Mouse (Mus musculus) heart, embryonic 11.5 days (tissue): Measurements from ENCODE around the gene Lbhd1. TPM values are rescaled to one million over a fixed set of nuclear protein-coding genes. Genes with fewer than 3 reads are reported as not detected.
A peak's percentile ranks its signal among the peaks of the same experiment; 100 is the strongest.
"Not testable (repeated sequence)": the region's sequence is repeated elsewhere in the genome, so short reads cannot be mapped to it uniquely, and the experiment has no call there.

ENCODE experiments used
- ATAC-seq: fragments of 200-750 bp; cut with Nextera tagmentation; replicated peaks from 2 replicates; pipeline ENCODE4 v1.8.0; 2017; ENCODE audit warnings: moderate library complexity; ENCODE audit not compliant: insufficient number of reproducible peaks, low FRiP score, low TSS enrichment
- H3K27ac ChIP-seq: fragments of 300-500 bp; sonication (generic); 2 replicates; pipeline ENCODE4 v1.5.1; 2014; ENCODE audit warnings: mild to moderate bottlenecking, low read depth, low read length
- H3K27me3 ChIP-seq: fragments of 300-500 bp; sonication (generic); 2 replicates; pipeline ENCODE4 v1.6.1; 2014; ENCODE audit warnings: mild to moderate bottlenecking, low read length, mixed read lengths; ENCODE audit not compliant: control insufficient read depth, insufficient read depth
- H3K36me3 ChIP-seq: fragments of 300-500 bp; sonication (generic); 2 replicates; pipeline ENCODE4 v1.6.1; 2014; ENCODE audit warnings: mild to moderate bottlenecking, low read length, moderate library complexity, mixed read lengths; ENCODE audit not compliant: control insufficient read depth, insufficient read depth
- H3K4me1 ChIP-seq: fragments of 300-500 bp; sonication (generic); 2 replicates; pipeline ENCODE4 v1.6.1; 2014; ENCODE audit warnings: low read length; ENCODE audit not compliant: control insufficient read depth, insufficient read depth
- H3K4me2 ChIP-seq: fragments of 300-500 bp; sonication (generic); 2 replicates; pipeline ENCODE4 v1.6.1; 2014; ENCODE audit warnings: mild to moderate bottlenecking, moderate library complexity
- H3K4me3 ChIP-seq: fragments of 300-500 bp; sonication (generic); 2 replicates; pipeline ENCODE4 v1.5.1; 2014; ENCODE audit warnings: low read depth, low read length
- H3K9ac ChIP-seq: fragments of 300-500 bp; sonication (generic); 2 replicates; pipeline ENCODE4 v1.6.1; 2014; ENCODE audit warnings: mild to moderate bottlenecking, low read depth, low read length, moderate library complexity
- H3K9me3 ChIP-seq: fragments of 300-500 bp; sonication (generic); replicated peaks from 2 replicates; pipeline ENCODE4 v1.6.1; 2016; ENCODE audit warnings: low read length; ENCODE audit not compliant: control insufficient read depth
- WGBS: fragments of 180-500 bp; shearing (Covaris S2); extraction: QIAGEN DNeasy Blood & Tissue Kit; methylation state at CpG from one replicate; pipeline ENCODE4 v1.1.7; 2014; ENCODE audit not compliant: insufficient replicate concordance; 5-methylcytosine and 5-hydroxymethylcytosine counted together
- polyA plus RNA-seq: library from polyadenylated mRNA; unstranded; fragments of >200 nt; fragmentation: Nextera tagmentation; extraction: Ambion mirVana; gene quantifications from 2 replicates; pipeline ENCODE4 v1.2.1, GENCODE M21; 2014

Gene Lbhd1
- polyA plus RNA-seq, 1 experiment from 2014 or later = 72.4 TPM

GRCm38 (mm10) chr19:8881034-8881392 is 2.5 kb upstream of the Lbhd1 start:
- peaks cover 7% of the 10 kb centered on the region; the same call in 1 of the 2 replicates for H3K4me1 ChIP-seq
- peak overlapping the region; percentile 70 for H3K4me3 ChIP-seq
- H3K27ac ChIP-seq = no peak overlapping the region
- H3K27me3 ChIP-seq = no peaks in the 10 kb centered on the region
- no peak for ATAC-seq
- H3K9me3 ChIP-seq = no peaks in the 10 kb centered on the region
- H3K36me3 ChIP-seq = 0 out of 2 replicates have a peak, but pooled peaks cover 2% of the 10 kb centered on the region
- peak overlapping the region; percentile 82; the same call in 1 of the 2 replicates for H3K9ac ChIP-seq
- H3K4me2 ChIP-seq = peak overlapping the region; percentile 73
- WGBS = 24% methylated on average over 3 of the region's 3 CpGs

- H3K36me3 ChIP-seq = 0 out of 2 replicates have a peak, but pooled peaks cover 2% of the 10 kb centered on the region
- WGBS = 64% methylated on average over 1 of the region's 1 CpGs
- peak overlapping the region; percentile 87; the same call in 1 of the 2 replicates for H3K4me2 ChIP-seq
- no peaks in the 10 kb centered on the region for H3K27me3 ChIP-seq
- H3K9me3 ChIP-seq = no peaks in the 10 kb centered on the region
- ATAC-seq = no peak
- H3K27ac ChIP-seq = peak overlapping the region; percentile 84; the same call in 1 of the 2 replicates
- H3K9ac ChIP-seq = peak overlapping the region; percentile 88; the same call in 1 of the 2 replicates
- H3K4me3 ChIP-seq = no peak overlapping the region
- H3K4me1 ChIP-seq = 0 out of 2 replicates have a peak, but pooled peaks cover 6% of the 10 kb centered on the region
Measured at GRCm38 (mm10) chr19:8886916-8887584, 3.5 kb downstream of the Lbhd1 start.

GRCm38 (mm10) chr19:8887585-8888463 is 4.3 kb downstream of the Lbhd1 start:
- H3K27me3 ChIP-seq = no peaks in the 10 kb centered on the region
- peak overlapping the region; percentile 75 for H3K4me3 ChIP-seq
- 17% methylated on average over 19 of the region's 19 CpGs for WGBS
- peak overlapping the region; percentile 88 for H3K9ac ChIP-seq
- H3K4me2 ChIP-seq = peak overlapping the region; percentile 87
- H3K9me3 ChIP-seq = no peaks in the 10 kb centered on the region
- H3K4me1 ChIP-seq = 0 out of 2 replicates have a peak, but pooled peaks cover 6% of the 10 kb centered on the region
- H3K36me3 ChIP-seq = 0 out of 2 replicates have a peak, but pooled peaks cover 2% of the 10 kb centered on the region
- no peak for ATAC-seq
- H3K27ac ChIP-seq = peak overlapping the region; percentile 84

GRCm38 (mm10) chr19:8888511-8889385 is 5.2 kb downstream of the Lbhd1 start, which contains the start of the genes 1810009A15Rik and Gm49416:
1810009A15Rik (plus strand) TSS chr19:8888853.
Gm49416 (plus strand) TSS chr19:8888926.
- peak; percentile 91 for ATAC-seq
- under 1% methylated on average over 58 of the region's 58 CpGs for WGBS

GRCm38 (mm10) chr19:8892829-8893766 is 9.6 kb downstream of the Lbhd1 start, which contains the start of gene Ints5:
Ints5 (plus strand) TSS chr19:8893005.
- ATAC-seq = peak; percentile 60; the same call in 1 of the 2 replicates
- Histone ChIP-seq H3K4me1 (peaks cover 11% of the 10 kb centered on the region), H3K9me3 (no peaks in the 10 kb centered on the region), H3K4me2 (peak within 1 kb of the TSS; percentile 93), H3K4me3 (peak within 1 kb of the TSS; percentile 83), H3K27me3 (no peaks in the 10 kb centered on the region), H3K36me3 (0 out of 2 replicates have a peak, but pooled peaks cover 13% of the 10 kb centered on the region), H3K9ac (peak within 1 kb of the TSS; percentile 92), H3K27ac (peak within 1 kb of the TSS; percentile 79)
- 2% methylated on average over 54 of the region's 54 CpGs for WGBS

More at GRCm38 (mm10) chr19:8888511-8889385, 5.2 kb downstream of the Lbhd1 start, which contains the start of the genes 1810009A15Rik and Gm49416:
- H3K27ac ChIP-seq = peak within 1 kb of the TSS; percentile 84
- H3K36me3 ChIP-seq = 0 out of 2 replicates have a peak, but pooled peaks cover 2% of the 10 kb centered on the region
- H3K4me3 ChIP-seq = peak within 1 kb of the TSS; percentile 75
- H3K9me3 ChIP-seq = no peaks in the 10 kb centered on the region
- 0 out of 2 replicates have a peak, but pooled peaks cover 6% of the 10 kb centered on the region for H3K4me1 ChIP-seq
- no peaks in the 10 kb centered on the region for H3K27me3 ChIP-seq
- peak within 1 kb of the TSS; percentile 87 for H3K4me2 ChIP-seq
- H3K9ac ChIP-seq = peak within 1 kb of the TSS; percentile 90

- no peak overlapping the region for H3K4me3 ChIP-seq
- H3K9ac ChIP-seq = no peak overlapping the region
- no peak overlapping the region for H3K4me2 ChIP-seq
- no peaks in the 10 kb centered on the region for H3K9me3 ChIP-seq
- 95% methylated on average over 9 of the region's 9 CpGs for WGBS
- 0 out of 2 replicates have a peak, but pooled peaks cover 13% of the 10 kb centered on the region for H3K36me3 ChIP-seq
- ATAC-seq = no peak
- peaks cover 14% of the 10 kb centered on the region for H3K4me1 ChIP-seq
- H3K27ac ChIP-seq = no peak overlapping the region
- no peaks in the 10 kb centered on the region for H3K27me3 ChIP-seq
Measured at GRCm38 (mm10) chr19:8895397-8895960, 11.9 kb downstream of the Lbhd1 start.

GRCm38 (mm10) chr19:8896231-8896630 is 12.7 kb downstream of the Lbhd1 start:
- WGBS = 86% methylated on average over 5 of the region's 5 CpGs
- H3K4me1 ChIP-seq = peaks cover 14% of the 10 kb centered on the region
- not testable (repeated sequence) for H3K27ac ChIP-seq, H3K9me3 ChIP-seq, H3K9ac ChIP-seq, H3K27me3 ChIP-seq, H3K4me3 ChIP-seq, ATAC-seq, H3K4me2 ChIP-seq
- H3K36me3 ChIP-seq = 0 out of 2 replicates have a peak, but pooled peaks cover 11% of the 10 kb centered on the region
